Mouse (Mus musculus) skeletal muscle tissue, adult 2 months (tissue): ENCODE results near the gene Akap11.

Experiments
- DNase-seq: peaks from one replicate; pipeline ENCODE4 v3.0.0-alpha.2; 2012; ENCODE audit warnings: low read depth, low spot score

Gene Akap11

DNA sequence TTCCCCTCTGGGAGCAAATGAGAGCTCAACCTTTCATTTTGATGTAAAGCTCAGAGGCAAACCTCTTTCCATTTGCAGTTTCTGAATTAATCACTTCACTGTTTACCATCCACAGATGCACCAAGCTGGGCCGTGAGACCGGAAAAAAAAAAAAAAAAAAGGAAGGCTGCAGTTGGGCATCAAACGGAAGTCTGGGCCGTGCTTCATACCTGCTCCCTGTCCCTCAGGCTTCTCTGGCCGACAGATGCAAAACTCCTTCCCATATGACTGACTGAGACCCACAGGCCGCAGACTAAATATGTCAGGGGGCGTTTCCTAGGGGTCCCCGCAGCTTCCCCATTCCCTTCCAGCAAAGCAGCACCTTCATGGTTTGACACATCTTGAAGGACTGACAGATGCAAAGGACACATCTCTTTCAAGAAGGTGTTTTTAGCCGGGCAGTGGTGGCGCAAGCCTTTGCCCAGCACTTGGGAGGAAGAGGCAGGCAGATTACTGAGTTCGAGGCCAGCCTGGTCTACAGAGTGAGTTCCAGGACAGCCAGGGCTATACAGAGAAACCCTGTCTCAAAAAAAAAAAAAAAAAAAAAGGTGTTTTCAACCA, 87.7 kb downstream of the Akap11 start:
- no peak for DNase-seq

DNA sequence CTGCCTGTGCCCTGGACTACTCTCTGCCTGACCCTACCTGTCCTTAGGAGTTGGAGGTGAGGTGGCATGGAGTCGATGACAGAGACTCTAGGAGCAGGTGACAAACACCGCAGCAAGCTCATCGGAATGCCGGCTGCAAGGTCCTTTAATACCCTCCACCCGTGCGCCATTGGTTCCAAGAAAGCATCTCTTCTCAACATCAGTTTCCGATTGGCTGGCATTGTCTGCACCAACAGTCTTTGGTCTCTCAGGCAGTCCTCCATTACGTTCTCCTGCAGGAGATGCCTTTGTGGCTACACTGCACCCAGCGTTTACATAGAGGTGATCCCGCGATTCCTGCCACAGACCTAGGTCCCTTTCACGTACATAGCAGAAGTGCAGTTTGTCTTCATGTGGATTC, 88.6 kb downstream of the Akap11 start:
- DNase-seq: no peak

DNA sequence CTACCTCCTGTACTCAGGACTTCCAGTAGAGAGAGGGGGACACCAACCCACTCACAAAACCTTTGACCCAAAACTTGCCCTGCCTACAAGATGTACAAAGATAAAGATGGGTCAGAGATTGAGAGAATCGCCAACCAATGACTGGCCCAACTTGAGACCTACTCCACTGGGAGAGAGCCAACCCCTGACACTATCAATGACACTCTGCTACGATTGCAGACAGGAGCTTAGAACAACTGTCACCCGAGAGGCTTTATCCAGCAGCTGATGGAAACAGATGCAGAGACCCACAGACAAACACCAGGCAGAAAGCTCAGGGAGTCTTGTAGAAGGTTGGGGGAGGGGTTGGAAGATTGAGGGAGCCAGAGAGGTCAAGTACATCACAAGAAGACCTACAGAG, 89.1 kb downstream of the Akap11 start:
- DNase-seq: no peak
